Mouse (Mus musculus) right cerebral cortex, postnatal 36 days (tissue): Measurements from ENCODE around the gene Cd300ld4.
"Not testable (repeated sequence)": the region's sequence is repeated elsewhere in the genome, so short reads cannot be mapped to it uniquely, and the experiment has no call there.

Experiments used
- DNase-seq, 2 experiments: peaks; one replicate each; pipeline ENCODE4 v3.0.0; 2022; ENCODE audit warnings: low spot score in 2 of 2, mixed read lengths in 1 of 2

Cd300ld4 gene

DNA sequence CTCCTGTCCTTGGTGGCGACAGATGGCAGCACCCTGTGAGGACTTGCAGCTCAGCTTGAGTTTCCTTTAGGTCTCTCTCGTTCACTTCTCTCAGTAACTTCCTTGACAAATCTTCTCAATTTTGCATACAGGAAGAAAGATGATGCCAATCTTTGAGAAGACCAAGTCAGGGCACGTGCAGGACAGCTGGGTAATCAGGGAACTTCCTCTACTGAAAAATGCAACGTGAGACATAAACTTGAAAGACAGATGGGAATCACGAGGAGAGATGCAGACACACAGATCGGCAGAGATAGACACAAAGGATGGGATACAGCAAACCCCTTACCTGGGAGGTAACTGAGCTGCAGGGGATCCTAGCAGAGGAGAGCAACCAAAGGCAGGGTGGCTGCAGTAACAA, at the start of gene Cd300ld4:
Gene Cd300ld4 (minus strand): TSS at position 101 of the 400 bp plus-strand sequence.
- not testable (repeated sequence) for DNase-seq

DNA sequence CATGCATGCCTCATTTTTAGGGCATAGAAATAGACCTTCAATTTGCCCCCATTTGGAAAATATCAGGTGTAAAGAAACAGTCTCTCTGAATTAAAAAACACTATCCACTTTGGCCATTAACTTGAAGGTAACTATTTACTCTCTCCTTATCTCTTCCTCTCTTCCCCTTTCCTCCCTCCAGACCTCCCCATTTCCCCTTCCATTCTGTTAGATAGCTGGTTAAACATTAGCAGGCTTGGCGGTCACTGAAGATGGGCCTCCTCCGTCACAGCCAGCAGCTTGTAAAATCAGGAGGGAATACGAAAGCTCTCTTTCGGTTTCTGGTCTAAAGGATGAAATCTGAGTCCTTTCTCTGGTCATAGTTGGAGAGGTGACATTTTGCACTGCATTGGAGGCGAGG, 49.0 kb upstream of the Cd300ld4 start:
- DNase-seq: no peak

DNA sequence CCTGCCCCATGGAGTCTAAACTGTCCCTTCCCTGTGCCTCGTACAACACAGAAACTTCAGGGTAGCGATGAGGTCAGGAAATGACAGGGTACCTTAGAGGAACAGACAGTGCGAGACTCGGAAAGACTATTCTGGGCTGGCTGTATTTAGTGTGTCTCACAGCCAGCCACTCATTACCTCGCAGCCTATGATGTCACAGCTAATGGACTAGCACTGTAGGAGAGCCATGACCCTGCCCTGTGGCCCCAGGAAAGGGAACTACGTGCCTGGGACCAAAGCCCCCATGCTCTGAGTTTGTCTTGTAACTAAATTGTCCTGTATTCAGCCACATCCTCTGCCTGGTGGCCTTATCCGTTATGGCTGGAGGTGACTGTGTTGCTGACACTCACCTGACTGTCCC, 48.6 kb upstream of the Cd300ld4 start:
- DNase-seq: no peak

DNA sequence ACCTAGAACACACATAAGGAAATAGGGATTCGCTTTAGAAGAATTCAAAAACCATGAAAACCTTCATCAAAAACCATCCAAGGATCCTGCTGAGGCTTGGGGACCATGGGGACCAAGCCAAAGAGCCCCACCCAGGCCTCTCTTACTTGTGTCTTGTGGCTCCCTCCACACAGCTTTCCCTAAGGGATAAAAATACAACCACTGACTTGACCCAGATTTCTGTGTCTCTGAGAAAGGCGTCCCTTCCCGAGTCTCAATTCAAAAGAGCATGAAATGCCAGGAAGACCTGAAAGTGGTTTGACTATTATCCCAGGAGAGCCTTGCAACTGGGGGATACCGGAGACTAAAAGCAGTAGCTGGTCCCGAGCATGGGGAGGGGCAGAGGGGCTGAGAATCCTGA, 46.2 kb upstream of the Cd300ld4 start:
- DNase-seq: no peak

DNA sequence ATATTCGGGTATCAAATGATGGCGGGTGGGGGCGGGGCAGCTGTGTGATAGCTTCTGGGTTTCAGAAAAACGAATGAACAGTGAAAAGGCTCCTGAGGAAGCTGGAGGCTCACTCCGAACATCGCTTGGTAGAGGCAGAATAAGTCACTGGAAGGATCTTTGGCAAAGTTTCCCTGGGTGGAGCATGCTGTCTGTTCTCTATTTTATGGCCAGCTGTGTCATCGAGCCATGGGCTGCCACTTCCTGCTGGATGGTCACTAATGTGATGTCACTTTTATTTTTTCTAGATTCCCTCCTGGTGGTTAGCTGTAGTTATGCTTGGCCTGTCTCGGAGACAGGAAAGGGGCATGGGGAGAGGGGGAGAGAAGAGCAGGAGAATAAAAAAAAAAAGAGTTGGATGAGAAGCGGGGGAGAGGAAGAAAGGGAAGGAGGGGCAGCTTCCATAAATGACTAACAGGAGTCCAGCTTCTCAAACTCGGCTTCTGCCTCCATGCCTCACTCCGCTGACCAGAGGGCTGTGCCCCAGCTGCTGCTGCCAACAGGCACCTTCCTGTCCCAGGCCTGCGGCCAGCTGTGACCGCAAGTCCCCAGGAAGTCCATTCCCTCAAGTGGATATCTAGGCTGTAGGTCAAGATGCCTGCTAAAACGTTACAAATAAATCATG, 45.0 kb upstream of the Cd300ld4 start:
- DNase-seq: no peak

DNA sequence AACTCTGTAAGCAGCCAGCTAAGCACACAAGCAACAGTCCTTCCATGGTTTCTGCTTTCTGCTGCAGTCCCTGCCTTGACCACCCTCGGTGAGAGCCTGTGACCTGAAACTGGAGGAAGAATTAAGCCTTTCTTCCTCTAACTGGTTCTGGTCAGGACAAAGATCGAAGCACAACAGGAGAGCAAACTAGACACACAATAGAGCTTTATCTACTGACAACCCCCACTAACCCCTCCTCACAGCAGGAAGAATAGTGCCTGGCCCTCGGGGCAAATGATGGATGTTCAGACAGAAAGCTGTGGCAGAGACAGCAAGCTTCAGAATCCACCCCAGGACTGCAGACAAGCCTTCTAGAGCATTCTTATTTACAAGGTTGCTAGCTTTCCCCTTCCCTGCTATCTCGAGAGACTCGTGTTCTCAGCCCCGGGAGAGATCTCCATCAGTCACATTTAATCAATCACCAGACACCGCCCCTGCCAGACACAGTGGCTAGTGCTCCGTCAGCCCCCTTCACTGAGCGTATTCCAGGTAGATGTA, 44.3 kb upstream of the Cd300ld4 start:
- DNase-seq: no peak

DNA sequence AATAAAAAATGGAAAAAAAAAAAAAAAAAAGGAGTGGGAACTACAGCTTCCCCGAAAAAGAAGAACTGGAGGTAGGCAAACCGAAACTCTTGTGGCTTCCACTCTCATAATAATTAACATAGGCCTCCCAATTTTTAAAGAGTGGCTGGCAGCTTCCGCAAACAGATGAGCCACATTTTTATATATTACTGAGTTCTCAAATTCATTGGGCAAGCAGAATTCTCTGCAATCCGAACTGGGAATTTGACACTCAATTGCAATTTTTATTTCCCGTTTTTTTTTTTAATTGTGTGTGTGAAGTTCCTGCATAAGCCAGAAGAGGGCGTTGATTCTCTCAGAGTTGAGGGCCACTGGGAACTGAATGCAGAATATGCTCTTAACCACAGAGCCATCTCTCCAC, 40.0 kb upstream of the Cd300ld4 start:
- no peak for DNase-seq

DNA sequence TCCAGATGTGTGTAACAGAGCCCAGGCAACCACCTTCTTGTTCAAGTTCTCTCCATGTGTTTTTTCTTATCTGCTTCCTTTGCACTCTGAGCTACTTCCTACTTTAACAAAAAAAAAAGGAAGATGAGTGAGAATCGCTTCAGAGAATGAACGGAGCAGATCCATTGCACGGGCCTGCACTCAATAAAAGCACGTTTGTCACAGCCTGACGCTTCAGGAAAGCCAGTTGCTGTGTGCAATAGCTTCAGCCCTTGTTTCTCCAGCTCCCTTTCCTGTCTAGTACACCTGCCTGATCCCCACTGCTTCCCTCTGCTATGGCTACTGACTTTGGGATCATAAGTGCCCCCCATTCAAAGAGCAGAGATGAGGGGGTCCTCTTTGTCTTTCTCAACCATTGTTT, 35.3 kb upstream of the Cd300ld4 start, which contains the start of gene Cd300e:
Gene Cd300e (minus strand): TSS at position 101 of the 400 bp plus-strand sequence.
- DNase-seq: no peak

DNA sequence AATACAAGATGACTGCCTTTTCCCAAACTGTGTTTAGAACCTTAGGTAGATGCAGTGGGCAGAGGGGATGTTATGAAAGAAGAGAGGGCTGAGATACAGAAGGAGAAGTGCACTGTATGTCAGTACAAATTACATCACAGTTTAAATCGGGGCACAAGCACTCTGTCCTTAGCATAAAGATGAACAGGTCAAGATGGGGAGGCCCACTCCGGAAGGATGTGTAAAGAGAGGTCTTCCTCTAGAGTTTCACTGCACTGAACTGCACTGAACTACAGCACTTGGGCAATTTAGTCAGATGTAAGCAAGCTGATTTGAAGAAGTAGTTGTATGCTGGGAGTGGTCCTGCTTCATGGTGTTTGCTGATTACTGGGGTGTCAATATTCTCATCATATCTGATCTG, 33.0 kb upstream of the Cd300ld4 start:
- DNase-seq: no peak

DNA sequence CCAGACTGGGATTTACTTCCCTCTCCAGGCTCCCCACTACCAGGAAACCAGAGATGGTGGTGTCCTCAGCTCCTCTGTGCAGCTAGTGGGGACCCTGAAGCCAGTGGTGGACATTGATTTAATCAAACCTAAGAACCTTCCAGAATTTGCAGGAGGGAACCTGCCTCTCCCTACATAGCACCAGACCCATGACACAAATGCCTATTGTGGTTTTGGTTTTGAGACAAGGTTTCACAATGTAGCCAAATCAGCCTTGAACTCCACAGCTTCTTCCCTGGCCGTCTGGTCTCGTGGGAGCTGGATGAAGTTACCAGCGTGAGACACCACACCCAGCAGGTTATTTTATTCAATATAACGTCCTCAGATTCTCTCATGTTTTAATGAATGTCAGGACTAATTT, 31.9 kb upstream of the Cd300ld4 start:
- DNase-seq: no peak

DNA sequence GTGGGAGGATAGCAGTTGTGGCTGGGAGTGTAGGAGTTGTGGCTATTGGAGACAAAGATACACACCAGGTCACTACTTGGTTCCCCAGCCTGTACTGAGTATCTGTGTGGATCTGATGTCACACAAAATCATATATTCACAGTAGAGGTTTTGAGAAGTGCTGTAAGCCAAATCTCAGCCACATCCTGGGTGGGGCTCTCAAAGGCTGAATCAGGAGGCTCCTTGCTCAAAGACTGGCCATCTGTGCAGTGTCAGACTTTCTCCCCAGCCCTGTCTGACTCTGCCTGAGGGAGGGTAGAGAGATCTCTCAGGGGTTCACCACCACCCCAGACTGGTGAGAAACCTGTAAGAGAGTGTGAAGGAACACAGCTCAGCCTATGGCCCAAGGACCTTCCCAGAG, 27.7 kb upstream of the Cd300ld4 start:
- DNase-seq: no peak

DNA sequence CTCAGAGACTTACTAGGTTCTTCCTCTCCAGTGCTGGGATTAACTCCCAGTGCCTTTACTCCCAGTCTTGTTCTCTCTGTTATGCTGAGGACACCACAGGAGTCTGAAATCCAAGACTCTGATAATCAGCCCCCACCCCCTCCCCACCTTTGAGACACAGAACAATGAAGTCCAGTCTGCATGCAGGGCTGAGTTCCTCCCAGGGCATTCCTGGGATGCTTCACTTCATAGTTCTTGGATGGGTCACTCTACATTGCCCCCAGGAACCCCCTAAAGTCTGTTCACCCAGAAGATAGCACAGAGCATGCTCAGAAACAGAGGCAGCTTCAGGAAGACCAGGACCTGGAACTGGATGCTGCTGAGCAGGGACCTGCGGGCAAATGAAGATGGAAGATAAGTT, 26.2 kb upstream of the Cd300ld4 start:
- DNase-seq: no peak

DNA sequence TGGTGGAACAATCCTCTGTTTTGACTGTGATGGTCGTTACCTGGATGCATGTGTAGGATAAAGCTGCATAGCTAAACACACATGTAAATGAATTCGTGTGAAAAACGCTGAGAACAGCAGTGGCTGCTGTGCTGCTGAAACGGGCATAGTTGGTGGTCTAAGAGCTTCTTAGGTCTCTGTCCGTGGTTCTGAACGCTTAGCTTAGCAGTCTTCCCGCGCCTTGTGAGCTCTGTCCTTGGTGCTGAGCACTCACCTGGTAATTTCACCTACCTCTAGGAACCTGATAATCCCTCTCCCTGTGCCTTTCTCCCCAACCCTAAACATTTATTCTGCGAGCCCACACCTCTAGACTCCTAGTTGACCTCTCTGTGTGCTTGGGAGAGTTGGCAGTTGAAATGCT, 25.4 kb upstream of the Cd300ld4 start:
- no peak for DNase-seq

DNA sequence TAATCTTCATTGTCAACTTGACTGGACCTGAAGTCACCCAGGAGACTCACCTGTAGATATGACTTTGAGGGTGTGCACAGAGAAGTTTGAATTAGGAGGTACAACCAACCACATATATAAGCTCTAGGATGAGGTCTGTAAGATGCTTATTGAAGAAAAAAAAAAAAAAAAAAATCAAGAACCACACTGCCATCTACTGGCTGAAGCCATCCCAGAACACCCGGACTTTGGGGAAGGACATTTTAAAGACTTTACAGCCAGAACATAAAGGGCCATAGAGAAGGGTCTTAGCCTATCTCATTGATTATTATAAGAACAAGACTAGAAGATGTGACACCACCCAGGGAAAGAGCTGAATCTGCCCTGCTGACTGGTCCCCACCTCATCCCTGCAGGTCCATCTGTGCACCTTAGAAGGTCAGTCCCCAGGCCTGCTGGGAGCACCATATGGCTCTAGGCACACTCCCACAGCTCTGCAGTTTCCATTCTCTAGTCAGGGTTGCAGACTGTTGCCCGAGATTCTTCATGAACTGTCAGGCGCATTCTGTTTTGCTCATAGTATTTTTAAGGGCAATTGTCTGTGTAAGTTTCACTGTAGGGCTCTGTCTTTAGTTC, 22.6 kb upstream of the Cd300ld4 start:
- no peak for DNase-seq

DNA sequence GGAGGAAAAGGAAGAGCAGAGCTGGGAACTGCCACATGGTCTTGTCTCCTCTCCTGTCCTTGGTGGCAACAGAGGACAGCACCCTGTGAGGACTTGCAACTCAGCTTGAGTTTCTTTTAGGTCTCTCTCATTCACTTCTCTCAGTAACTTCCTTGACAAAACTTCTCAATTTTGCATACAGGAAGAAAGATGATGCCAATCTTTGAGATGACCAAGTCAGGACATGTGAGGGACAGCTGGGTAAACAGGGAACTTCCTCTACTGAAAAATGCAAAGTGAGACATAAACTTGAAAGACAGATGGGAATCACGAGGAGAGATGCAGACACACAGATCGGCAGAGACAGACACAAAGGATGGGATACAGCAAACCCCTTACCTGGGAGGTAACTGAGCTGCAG, 21.4 kb upstream of the Cd300ld4 start, which contains the start of gene Cd300ld3:
Gene Cd300ld3 (minus strand): TSS at position 151 of the 400 bp plus-strand sequence.
- no peak for DNase-seq

DNA sequence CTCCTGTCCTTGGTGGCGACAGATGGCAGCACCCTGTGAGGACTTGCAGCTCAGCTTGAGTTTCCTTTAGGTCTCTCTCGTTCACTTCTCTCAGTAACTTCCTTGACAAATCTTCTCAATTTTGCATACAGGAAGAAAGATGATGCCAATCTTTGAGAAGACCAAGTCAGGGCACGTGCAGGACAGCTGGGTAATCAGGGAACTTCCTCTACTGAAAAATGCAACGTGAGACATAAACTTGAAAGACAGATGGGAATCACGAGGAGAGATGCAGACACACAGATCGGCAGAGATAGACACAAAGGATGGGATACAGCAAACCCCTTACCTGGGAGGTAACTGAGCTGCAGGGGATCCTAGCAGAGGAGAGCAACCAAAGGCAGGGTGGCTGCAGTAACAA, 10.9 kb upstream of the Cd300ld4 start, which contains the start of gene Cd300ld5:
Gene Cd300ld5 (minus strand): TSS at position 101 of the 400 bp plus-strand sequence.
- DNase-seq: not testable (repeated sequence)

DNA sequence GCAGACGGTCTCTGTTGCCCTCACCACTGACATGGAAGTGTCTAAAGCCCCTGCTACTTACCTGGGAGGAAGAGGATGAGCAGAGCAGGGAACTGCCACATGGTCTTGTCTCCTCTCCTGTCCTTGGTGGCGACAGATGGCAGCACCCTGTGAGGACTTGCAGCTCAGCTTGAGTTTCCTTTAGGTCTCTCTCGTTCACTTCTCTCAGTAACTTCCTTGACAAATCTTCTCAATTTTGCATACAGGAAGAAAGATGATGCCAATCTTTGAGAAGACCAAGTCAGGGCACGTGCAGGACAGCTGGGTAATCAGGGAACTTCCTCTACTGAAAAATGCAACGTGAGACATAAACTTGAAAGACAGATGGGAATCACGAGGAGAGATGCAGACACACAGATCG, 10.7 kb downstream of the Cd300ld4 start, which contains the start of gene Cd300ld2:
Gene Cd300ld2 (minus strand): TSS at position 101 of the 400 bp plus-strand sequence.
- DNase-seq: not testable (repeated sequence)

DNA sequence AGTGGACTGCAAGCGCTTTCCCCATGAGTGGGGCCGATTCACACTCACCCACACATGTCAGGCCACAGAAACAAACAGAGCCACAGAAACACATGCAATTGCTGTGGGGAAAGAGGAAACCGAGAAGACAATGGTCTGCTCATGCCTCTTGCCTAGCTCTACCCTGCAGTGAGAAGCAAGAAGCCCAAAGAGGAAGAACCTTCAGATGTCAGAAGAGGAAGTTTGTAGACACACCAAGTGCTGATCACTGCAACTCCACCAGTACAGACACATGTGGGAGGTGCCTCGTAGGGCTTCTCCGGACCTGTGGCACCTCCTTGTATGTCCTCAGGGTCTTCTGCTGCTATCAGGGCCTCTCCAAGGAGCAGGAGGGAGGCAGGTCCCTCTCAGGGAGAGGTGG, 22.7 kb downstream of the Cd300ld4 start:
- no peak for DNase-seq

DNA sequence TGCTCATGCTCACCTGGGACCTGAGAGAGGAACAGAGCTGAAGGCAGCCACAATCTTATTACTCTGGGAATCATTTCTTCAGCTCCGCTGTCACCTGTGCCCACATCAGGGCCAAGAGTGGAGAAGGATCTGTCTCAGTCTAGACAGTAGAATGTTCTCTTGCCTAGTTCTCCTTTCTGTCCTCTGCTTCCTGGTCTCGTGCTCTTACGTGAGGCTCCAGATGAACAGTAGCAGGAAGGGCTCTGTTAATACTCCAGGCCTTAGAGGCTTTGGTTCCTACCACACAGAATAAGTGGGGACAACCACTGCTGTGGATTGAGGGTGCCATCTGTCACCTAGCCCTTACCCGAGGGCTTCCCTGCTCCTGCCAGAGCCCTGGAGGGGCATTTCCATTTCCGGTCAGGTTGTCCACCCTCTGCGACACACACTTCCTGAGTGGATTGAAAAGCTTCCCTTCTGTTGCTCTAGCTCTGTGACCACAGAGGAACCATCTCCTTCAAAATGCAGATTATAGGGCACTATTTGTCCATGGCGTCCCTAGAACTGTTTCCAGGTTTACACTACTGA, 25.3 kb downstream of the Cd300ld4 start, which contains the start of gene Cd300c2:
Gene Cd300c2 (minus strand): TSS at position 407 of the 567 bp plus-strand sequence.
- no peak for DNase-seq

DNA sequence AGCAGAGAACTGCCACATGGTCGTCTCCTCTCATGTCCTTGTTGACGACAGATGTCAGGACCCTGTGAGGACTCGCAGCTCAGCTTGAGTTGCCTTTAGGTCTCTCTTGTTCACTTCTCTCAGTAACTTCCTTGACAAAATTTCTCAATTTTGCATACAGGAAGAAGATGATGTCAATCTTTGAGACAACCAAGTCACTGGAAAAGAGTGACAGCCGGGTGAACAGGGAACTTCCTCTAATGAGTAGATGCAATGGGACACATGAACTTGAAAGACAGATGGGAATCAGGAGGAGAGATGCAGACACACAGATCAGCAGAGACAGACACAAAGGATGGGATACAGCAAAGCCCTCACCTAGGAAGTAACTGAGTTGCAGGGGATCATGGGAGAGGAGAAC, 37.0 kb downstream of the Cd300ld4 start, which contains the start of gene Cd300ld:
Gene Cd300ld (minus strand): TSS at position 130 of the 400 bp plus-strand sequence.
- DNase-seq: no peak

DNA sequence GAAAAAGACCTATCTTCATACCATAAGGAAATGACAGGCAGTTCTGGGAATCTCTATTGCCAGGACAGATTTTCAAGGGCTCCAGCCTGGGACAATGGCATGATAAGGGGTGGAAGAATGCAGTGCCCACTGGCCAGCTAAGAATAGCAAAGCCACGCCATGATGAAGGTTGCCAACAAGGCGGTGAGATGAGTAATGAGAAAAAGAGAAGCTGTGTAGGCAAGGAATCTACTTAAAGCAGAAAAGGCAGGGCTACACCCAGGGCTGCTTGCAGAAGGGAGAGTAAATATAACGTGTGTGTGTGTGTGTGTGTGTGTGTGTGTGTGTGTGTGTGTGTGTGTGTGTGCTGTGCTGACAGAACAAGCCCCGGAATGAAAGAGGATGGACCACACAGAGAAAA, 44.9 kb downstream of the Cd300ld4 start:
- peak in 1 of 2 experiments; percentile 11 for DNase-seq

DNA sequence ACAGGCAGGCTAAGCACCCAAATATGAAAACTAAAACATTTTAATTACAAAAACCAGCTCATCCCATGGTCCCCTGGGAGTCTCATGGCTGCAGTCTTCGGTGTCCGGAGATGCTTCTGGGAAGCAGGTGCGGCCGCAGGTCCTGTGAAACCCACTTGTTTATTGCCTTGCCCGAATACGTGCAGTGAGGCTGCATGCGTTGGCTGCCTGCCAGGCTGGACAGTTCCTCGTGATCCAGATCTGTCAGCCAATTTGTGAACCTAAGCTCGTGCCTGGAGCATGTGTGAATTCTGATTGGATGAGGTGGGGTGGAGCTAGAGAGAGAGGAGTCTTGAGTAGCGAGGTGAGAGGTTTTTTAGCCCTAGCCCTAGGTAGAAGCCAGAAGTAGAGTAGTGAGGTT, 54.1 kb downstream of the Cd300ld4 start:
- DNase-seq: no peak
